Mouse (Mus musculus): ENCODE results near the gene Metap1d. TPM values are rescaled to one million over a fixed set of nuclear protein-coding genes. Genes with fewer than 3 reads are reported as not detected.

The Metap1d gene
- total and polyA plus RNA-seq, 3 experiments: 18.9 to 28.3 (median 21.5) TPM

DNA sequence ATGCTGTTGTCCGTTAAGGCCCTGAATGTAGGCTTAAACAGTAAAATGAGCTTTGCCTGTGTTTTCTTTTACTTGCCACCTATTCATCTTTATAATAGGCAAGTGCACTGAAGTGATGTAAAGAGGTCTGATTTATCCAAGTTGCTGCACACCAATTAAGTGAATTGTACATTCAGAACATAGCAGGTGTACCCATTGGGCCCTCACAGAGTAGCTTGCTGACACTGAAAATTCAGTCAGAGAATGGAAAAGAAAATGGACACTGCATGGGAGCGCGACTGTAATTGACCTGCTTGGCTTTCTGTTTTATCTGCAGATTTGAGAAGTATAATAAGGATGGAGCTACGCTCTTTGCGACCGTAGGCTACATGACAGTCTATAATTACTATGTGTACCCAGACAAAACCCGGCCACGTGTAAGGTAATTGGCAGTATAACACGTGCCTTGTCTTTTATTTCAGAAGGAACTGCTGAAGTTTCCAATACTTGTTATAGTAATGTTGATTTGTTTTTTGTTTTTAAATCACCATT is 32.1 kb upstream of the Metap1d start:
- no peaks in the 10 kb centered on the region for H3K79me2 ChIP-seq (replicated peaks; ENCODE audit: control insufficient read depth, extremely low read depth, insufficient read depth, poor library complexity, severe bottlenecking)
- no peak overlapping the region for H3K27ac ChIP-seq (ENCODE audit: insufficient read depth, low read depth)
- H3K4me3 ChIP-seq (replicated peaks in 1 of 3; ENCODE audit: low read depth in 2 of 3, low read length in 2 of 3, poor library complexity in 1 of 3): no peak overlapping the region
- no peaks in the 10 kb centered on the region for H3K27me3 ChIP-seq (replicated peaks)
- H3K9me3 ChIP-seq (replicated peaks; ENCODE audit: low read length): no peaks in the 10 kb centered on the region
- H3K4me2 ChIP-seq (ENCODE audit: insufficient read depth, low read depth, poor library complexity, severe bottlenecking): no peak overlapping the region
- no peak for DNase-seq (ENCODE audit: extremely low read depth)
- in situ Hi-C loops (cut with MboI; ENCODE audit: low pct_ligation_motif_present, low pct_unique_long_range_greater_than_20kb, low sequenced_read_pairs) (no loop called here), dilution Hi-C loops (cut with MboI; ENCODE audit: extremely low pct_ligation_motif_present, extremely low pct_unique_long_range_greater_than_20kb, low sequenced_read_pairs) (no loop called here)
- H3K36me3 ChIP-seq (replicated peaks in 1 of 2; ENCODE audit: control insufficient read depth in 1 of 2, insufficient read depth in 1 of 2, low read length in 1 of 2): peaks cover 23 to 65% of the 10 kb centered on the region in 2 experiments
- no peak overlapping the region for H3K9ac ChIP-seq (ENCODE audit: insufficient read depth, low read depth)
- TF ChIP-seq CTCF (conservative IDR thresholded peaks at IDR 0.05 in 1 of 2, IDR thresholded peaks at IDR 0.05 in 1 of 2; ENCODE audit: low read depth in 2 of 2, low read length in 2 of 2) (no peak), MAZ (IDR thresholded peaks at IDR 0.05; ENCODE audit: low read depth, low read length) (no peak), ZNF384 (IDR thresholded peaks at IDR 0.05; ENCODE audit: low read depth, low read length) (no peak), ZC3H11A (IDR thresholded peaks at IDR 0.05; ENCODE audit: low read depth, low read length) (no peak), E2F4 (IDR thresholded peaks at IDR 0.05; ENCODE audit: insufficient replicate concordance, low read depth, low read length) (no peak), JUN (IDR thresholded peaks at IDR 0.05; ENCODE audit: insufficient read depth, low read depth, low read length) (no peak), MAFK (IDR thresholded peaks at IDR 0.05; ENCODE audit: insufficient replicate concordance, low read length) (no peak), NRF1 (IDR thresholded peaks at IDR 0.05; ENCODE audit: low read depth, low read length) (no peak)
- H3K4me1 ChIP-seq (ENCODE audit: control insufficient read depth in 1 of 2, insufficient read depth in 2 of 2): no peaks in the 10 kb centered on the region

- Histone ChIP-seq H3K4me3 (replicated peaks in 1 of 3; ENCODE audit: low read depth in 2 of 3, low read length in 2 of 3, poor library complexity in 1 of 3) (no peak overlapping the region), H3K4me2 (ENCODE audit: insufficient read depth, low read depth, poor library complexity, severe bottlenecking) (no peak overlapping the region), H3K27ac (ENCODE audit: insufficient read depth, low read depth) (no peak overlapping the region), H3K27me3 (replicated peaks) (no peaks in the 10 kb centered on the region), H3K4me1 (ENCODE audit: control insufficient read depth in 1 of 2, insufficient read depth in 2 of 2) (no peaks in the 10 kb centered on the region), H3K9me3 (replicated peaks; ENCODE audit: low read length) (no peaks in the 10 kb centered on the region), H3K9ac (ENCODE audit: insufficient read depth, low read depth) (no peak overlapping the region), H3K36me3 (replicated peaks in 1 of 2; ENCODE audit: control insufficient read depth in 1 of 2, insufficient read depth in 1 of 2, low read length in 1 of 2) (peaks cover 26 to 76% of the 10 kb centered on the region in 2 experiments), H3K79me2 (replicated peaks; ENCODE audit: control insufficient read depth, extremely low read depth, insufficient read depth, poor library complexity, severe bottlenecking) (no peaks in the 10 kb centered on the region)
- dilution Hi-C loops (cut with MboI; ENCODE audit: extremely low pct_ligation_motif_present, extremely low pct_unique_long_range_greater_than_20kb, low sequenced_read_pairs) (no loop called here), in situ Hi-C loops (cut with MboI; ENCODE audit: low pct_ligation_motif_present, low pct_unique_long_range_greater_than_20kb, low sequenced_read_pairs) (no loop called here)
- TF ChIP-seq MYC (IDR thresholded peaks at IDR 0.05; ENCODE audit: low read depth, low read length) (no peak), BHLHE40 (IDR thresholded peaks at IDR 0.05; ENCODE audit: low read depth, low read length) (no peak), SMC3 (IDR thresholded peaks at IDR 0.05; ENCODE audit: low read depth, low read length) (no peak), EP300 (IDR thresholded peaks at IDR 0.05; ENCODE audit: low read length) (no peak), JUN (IDR thresholded peaks at IDR 0.05; ENCODE audit: insufficient read depth, low read depth, low read length) (no peak), MXI1 (IDR thresholded peaks at IDR 0.05; ENCODE audit: low read depth, low read length) (no peak), UBTF (IDR thresholded peaks at IDR 0.05; ENCODE audit: low read depth, low read length) (no peak), SIN3A (IDR thresholded peaks at IDR 0.05; ENCODE audit: low read length) (no peak), ZMIZ1 (IDR thresholded peaks at IDR 0.05; ENCODE audit: low read depth, low read length) (no peak), NRF1 (IDR thresholded peaks at IDR 0.05; ENCODE audit: low read depth, low read length) (no peak), POLR2A (IDR thresholded peaks at IDR 0.05; ENCODE audit: low read depth, low read length) (no peak), IRF4 (IDR thresholded peaks at IDR 0.05; ENCODE audit: low read depth, low read length) (no peak), MEF2A (IDR thresholded peaks at IDR 0.05; ENCODE audit: borderline replicate concordance, low read depth, low read length) (no peak), TCF12 (IDR thresholded peaks at IDR 0.05; ENCODE audit: low read depth, low read length) (no peak), E2F4 (IDR thresholded peaks at IDR 0.05; ENCODE audit: insufficient replicate concordance, low read depth, low read length) (no peak), HCFC1 (IDR thresholded peaks at IDR 0.05; ENCODE audit: low read depth, low read length) (no peak)
- DNase-seq (ENCODE audit: extremely low read depth): no peak
Observed at GRCm38 (mm10) chr2:71424545-71424944, 28.5 kb upstream of the Metap1d start.

Data from CH12.LX (cell line).